Mouse (Mus musculus) CH12.LX (cell line): ENCODE results near the gene Hist1h3g. TPM values are rescaled to one million over a fixed set of nuclear protein-coding genes. Genes with fewer than 3 reads are reported as not detected.
"Not testable (repeated sequence)": the region's sequence is repeated elsewhere in the genome, so short reads cannot be mapped to it uniquely, and the experiment has no call there.

Experiments used
- DNase-seq: peaks from one replicate; pipeline ENCODE4 v3.0.0-alpha.2; 2013; ENCODE audit errors: extremely low read depth
- H3K27ac ChIP-seq: 2 replicates; pipeline ENCODE4 v1.5.1; 2012; ENCODE audit warnings: low read depth, mild to moderate bottlenecking, control low read depth, moderate library complexity; ENCODE audit not compliant: insufficient read depth
- H3K27me3 ChIP-seq: replicated peaks from 2 replicates; pipeline ENCODE3; 2012; ENCODE audit warnings: inconsistent platforms
- H3K36me3 ChIP-seq, 2 experiments: replicated peaks in 1 of 2; 2 replicates each; pipeline versions ENCODE3 to v1.6.1; 2012; ENCODE audit warnings: inconsistent platforms in 1 of 2, low read length in 1 of 2, mild to moderate bottlenecking in 1 of 2, mixed read lengths in 1 of 2, moderate library complexity in 1 of 2; ENCODE audit not compliant: control insufficient read depth in 1 of 2, insufficient read depth in 1 of 2
- H3K4me1 ChIP-seq, 2 experiments: 2 replicates each; pipeline ENCODE4 v1.6.1; 2012; ENCODE audit warnings: inconsistent platforms in 1 of 2, moderate library complexity in 1 of 2; ENCODE audit not compliant: insufficient read depth in 2 of 2, control insufficient read depth in 1 of 2
- H3K4me2 ChIP-seq: 2 replicates; pipeline ENCODE4 v1.6.1; 2012; ENCODE audit warnings: low read depth, mild to moderate bottlenecking, control low read depth; ENCODE audit not compliant: poor library complexity, insufficient read depth, severe bottlenecking
- H3K4me3 ChIP-seq, 3 experiments: fragments of 150-350 bp in 1 of 3; sonication (generic) in 1 of 3; replicated peaks in 1 of 3; 2 replicates each; pipeline versions ENCODE3 to v1.5.1; 2011 to 2012; ENCODE audit warnings: low read depth in 2 of 3, low read length in 2 of 3, mild to moderate bottlenecking in 2 of 3, moderate library complexity in 2 of 3, control low read depth in 1 of 3, improper control_type of control experiment in 1 of 3, inconsistent platforms in 1 of 3, mixed read lengths in 1 of 3; ENCODE audit not compliant: poor library complexity in 1 of 3
- H3K79me2 ChIP-seq: replicated peaks from 2 replicates; pipeline ENCODE4 v1.6.1; 2012; ENCODE audit warnings: mild to moderate bottlenecking, moderate library complexity; ENCODE audit not compliant: control insufficient read depth, poor library complexity, insufficient read depth, severe bottlenecking; ENCODE audit errors: extremely low read depth
- H3K9ac ChIP-seq: 2 replicates; pipeline ENCODE4 v1.6.1; 2012; ENCODE audit warnings: low read depth, mild to moderate bottlenecking, control low read depth, moderate library complexity; ENCODE audit not compliant: insufficient read depth
- H3K9me3 ChIP-seq: replicated peaks from 2 replicates; pipeline ENCODE3; 2012; ENCODE audit warnings: low read length, inconsistent platforms, mixed read lengths
- CHD1 ChIP-seq: IDR thresholded peaks from 2 replicates; pipeline ENCODE4 v1.6.1; 2012; ENCODE audit warnings: low read depth, low read length, improper control_type of control experiment, inconsistent platforms
- CHD2 ChIP-seq: IDR thresholded peaks from 2 replicates; pipeline ENCODE4 v1.6.1; 2011; ENCODE audit warnings: low read length, improper control_type of control experiment
- ELF1 ChIP-seq: IDR thresholded peaks from 2 replicates; pipeline ENCODE4 v1.6.1; 2014; ENCODE audit warnings: low read depth, mild to moderate bottlenecking, inconsistent platforms, low read length, improper control_type of control experiment
- HCFC1 ChIP-seq: IDR thresholded peaks from 2 replicates; pipeline ENCODE4 v1.6.1; 2012; ENCODE audit warnings: low read depth, mild to moderate bottlenecking, inconsistent platforms, low read length, improper control_type of control experiment
- NELFE ChIP-seq: IDR thresholded peaks from 2 replicates; pipeline ENCODE4 v1.6.1; 2011; ENCODE audit warnings: low read depth, low read length, improper control_type of control experiment
- NRF1 ChIP-seq: IDR thresholded peaks from 2 replicates; pipeline ENCODE4 v1.6.1; 2014; ENCODE audit warnings: low read depth, mild to moderate bottlenecking, inconsistent platforms, low read length, improper control_type of control experiment, moderate library complexity
- POLR2A ChIP-seq: IDR thresholded peaks from 2 replicates; pipeline ENCODE4 v1.6.1; 2011; ENCODE audit warnings: low read depth, mild to moderate bottlenecking, improper control_type of control experiment, low read length
- POLR2AphosphoS2 ChIP-seq: IDR thresholded peaks from 2 replicates; pipeline ENCODE4 v1.6.1; 2011; ENCODE audit warnings: low read depth, low read length, improper control_type of control experiment
- RCOR1 ChIP-seq: conservative IDR thresholded peaks from 2 replicates; pipeline ENCODE4 v1.6.1; 2012; ENCODE audit warnings: low read depth, mild to moderate bottlenecking, inconsistent platforms, low read length, improper control_type of control experiment
- SIN3A ChIP-seq: IDR thresholded peaks from 2 replicates; pipeline ENCODE4 v1.6.1; 2012; ENCODE audit warnings: low read length, improper control_type of control experiment, inconsistent platforms
- TBP ChIP-seq: conservative IDR thresholded peaks from 2 replicates; pipeline ENCODE4 v1.6.1; 2011; ENCODE audit warnings: low read depth, low read length, improper control_type of control experiment
- TCF12 ChIP-seq: IDR thresholded peaks from 2 replicates; pipeline ENCODE4 v1.6.1; 2014; ENCODE audit warnings: low read depth, mild to moderate bottlenecking, inconsistent platforms, low read length, improper control_type of control experiment
- UBTF ChIP-seq: IDR thresholded peaks from 2 replicates; pipeline ENCODE4 v1.6.1; 2012; ENCODE audit warnings: low read depth, mild to moderate bottlenecking, inconsistent platforms, low read length, improper control_type of control experiment, moderate library complexity
- ZMIZ1 ChIP-seq: IDR thresholded peaks from 2 replicates; pipeline ENCODE4 v1.6.1; 2012; ENCODE audit warnings: low read depth, mild to moderate bottlenecking, inconsistent platforms, low read length, improper control_type of control experiment
- dilution Hi-C: fragments of 300-500 bp; cut with MboI; formaldehyde crosslinking; loops from 2 replicates; pipeline ENCODE4 v1.14.3; 2020; ENCODE audit warnings: low sequenced_read_pairs; ENCODE audit not compliant: extremely low pct_unique_long_range_greater_than_20kb, extremely low pct_ligation_motif_present
- in situ Hi-C: fragments of 300-500 bp; cut with MboI; formaldehyde crosslinking; loops from 3 replicates; pipeline ENCODE4 v1.14.3; 2019; ENCODE audit warnings: low sequenced_read_pairs, low pct_ligation_motif_present, low pct_unique_long_range_greater_than_20kb, mixed read lengths
- polyA plus RNA-seq: library from polyadenylated mRNA; unstranded; fragments of >175 nt; gene quantifications from 2 replicates; pipeline ENCODE4 v1.2.1, GENCODE M21; 2012; ENCODE audit warnings: low read depth; ENCODE audit not compliant: insufficient read length
- total RNA-seq, 2 experiments: library from RNA; depleted of rRNA; stranded (reverse); fragments of 300-350 nt in 1 of 2; fragments of >200 nt in 1 of 2; gene quantifications; 2 replicates each; pipeline ENCODE4 v1.2.3; 2012 to 2014

Hist1h3g gene
- total and polyA plus RNA-seq, 3 experiments, result 3.4 to 608 (median 75.3) TPM

DNA sequence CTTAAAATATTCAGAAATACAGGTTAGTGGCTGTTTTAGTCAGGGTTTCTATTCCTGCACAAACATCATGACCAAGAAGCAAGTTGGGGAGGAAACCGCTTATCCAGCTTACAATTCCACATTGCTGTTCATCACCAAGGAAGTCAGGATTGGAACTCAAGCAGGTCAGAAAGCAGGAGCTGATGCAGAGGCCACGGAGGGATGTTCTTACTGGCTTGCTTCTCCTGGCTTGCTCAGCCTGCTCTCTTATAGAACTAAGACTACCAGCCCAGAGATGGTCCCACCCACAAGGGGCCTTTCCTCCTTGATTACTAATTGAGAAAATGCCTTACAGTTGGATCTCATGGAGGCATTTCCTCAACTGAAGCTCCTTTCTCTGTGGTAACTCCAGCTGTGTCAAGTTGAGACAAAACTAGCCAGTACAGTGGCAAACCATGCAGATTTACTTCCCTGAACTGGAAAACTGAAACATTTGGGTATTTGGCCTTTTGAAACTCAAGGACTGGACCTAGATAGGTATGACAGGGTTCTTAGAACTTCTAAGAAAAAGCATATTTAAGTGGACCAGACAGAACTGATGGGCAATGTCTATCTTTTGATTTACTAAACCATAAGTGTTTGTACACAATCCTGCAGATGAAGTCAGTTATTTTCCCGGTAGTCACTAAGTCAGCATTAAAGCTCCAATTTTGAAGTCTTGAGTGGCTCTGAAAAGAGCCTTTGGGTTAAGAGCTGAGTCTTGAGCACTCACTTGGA lies 7.2 kb downstream of the Hist1h3g start:
- DNase-seq, dilution Hi-C loops, H3K79me2 ChIP-seq, in situ Hi-C loops, H3K27me3 ChIP-seq, H3K36me3 ChIP-seq, H3K9me3 ChIP-seq: not testable (repeated sequence)
- peaks cover 5 to 36% of the 10 kb centered on the region in 2 experiments; a peak in 3 of 4 replicates for H3K4me1 ChIP-seq
- peak overlapping the region; percentile 84 for H3K4me2 ChIP-seq
- TF ChIP-seq NELFE, result peak; percentile 52
- TF ChIP-seq ZMIZ1, result peak; percentile 77; the same call in 1 of the 2 replicates
- peak; percentile 39; the same call in 1 of the 2 replicates for TF ChIP-seq RCOR1
- peak; percentile 67; the same call in 1 of the 2 replicates for TF ChIP-seq SIN3A
- 0 out of 2 replicates have a peak, but pooled peaks have one; percentile 4 for TF ChIP-seq CHD2
- TF ChIP-seq POLR2AphosphoS2, result peak; percentile 99
- peak; percentile 69; the same call in 1 of the 2 replicates for TF ChIP-seq CHD1
- TF ChIP-seq POLR2A, result peak; percentile 44; the same call in 1 of the 2 replicates
- H3K4me3 ChIP-seq, result peak overlapping the region; percentile 34 to 72 (median 50)
- H3K9ac ChIP-seq, result peak overlapping the region; percentile 97
- peak overlapping the region; percentile 97 for H3K27ac ChIP-seq

DNA sequence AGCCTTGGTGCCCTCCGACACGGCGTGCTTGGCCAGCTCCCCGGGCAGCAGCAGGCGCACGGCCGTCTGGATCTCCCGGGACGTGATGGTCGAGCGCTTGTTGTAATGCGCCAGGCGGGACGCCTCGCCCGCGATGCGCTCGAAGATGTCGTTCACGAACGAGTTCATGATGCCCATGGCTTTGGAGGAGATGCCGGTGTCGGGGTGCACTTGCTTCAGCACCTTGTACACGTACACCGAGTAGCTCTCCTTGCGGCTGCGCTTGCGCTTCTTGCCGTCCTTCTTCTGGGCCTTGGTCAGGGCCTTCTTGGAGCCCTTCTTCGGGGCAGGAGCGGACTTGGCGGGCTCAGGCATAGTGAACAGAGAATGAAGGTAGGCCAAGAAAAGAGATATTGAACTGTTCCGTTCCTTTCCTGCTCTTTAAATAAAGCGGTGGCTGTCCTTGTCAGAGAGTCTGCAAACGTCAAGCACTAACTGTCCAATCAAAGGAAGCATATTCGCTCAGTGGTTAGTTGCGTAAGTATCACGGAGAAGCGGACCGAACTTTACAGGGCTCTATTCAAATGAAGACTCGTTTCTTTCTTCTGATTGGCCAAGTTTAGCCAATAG lies 7.9 kb downstream of the Hist1h3g start, which contains the start of gene Hist1h2bh:
Hist1h2bh (minus strand) TSS at position 394 of the 609 bp plus-strand sequence.
- Histone ChIP-seq H3K4me3 (peak within 1 kb of the TSS; percentile 50 to 72 (median 51)), H3K4me2 (peak within 1 kb of the TSS; percentile 84), H3K27ac (peak within 1 kb of the TSS; percentile 97), H3K4me1 (peaks cover 3 to 29% of the 10 kb centered on the region in 2 experiments; a peak in 3 of 4 replicates)
- H3K9me3 ChIP-seq, in situ Hi-C loops, H3K79me2 ChIP-seq, dilution Hi-C loops: not testable (repeated sequence)
- DNase-seq, result peak; percentile 98
- TF ChIP-seq NELFE (peak; percentile 99), ZMIZ1 (peak; percentile 99), SIN3A (0 out of 2 replicates have a peak, but pooled peaks have one; percentile 18), TCF12 (peak; percentile 93), POLR2AphosphoS2 (peak; percentile 98), ELF1 (0 out of 2 replicates have a peak, but pooled peaks have one; percentile 9), TBP (peak; percentile 99), HCFC1 (peak; percentile 53; the same call in 1 of the 2 replicates), NRF1 (peak; percentile 63), POLR2A (peak; percentile 99), UBTF (peak; percentile 98)
- TF ChIP-seq, all 38 proteins: peak for 11; not testable (repeated sequence) for 27
- not testable (repeated sequence) for H3K36me3 ChIP-seq, H3K27me3 ChIP-seq
- H3K9ac ChIP-seq, result peak within 1 kb of the TSS; percentile 97
